Mouse (Mus musculus) myocyte (in vitro differentiated cells): ENCODE data around the gene Apoc4. TPM values are rescaled to one million over a fixed set of nuclear protein-coding genes. Genes with fewer than 3 reads are reported as not detected.

Experiments used
- H3K27me3 ChIP-seq: one replicate; pipeline ENCODE4 v1.6.1; 2011; ENCODE audit not compliant: control insufficient read depth, insufficient read depth, insufficient read length
- H3K36me3 ChIP-seq: one replicate; pipeline ENCODE4 v1.6.1; 2011; ENCODE audit not compliant: control insufficient read depth, insufficient read depth
- H3K4me2 ChIP-seq: one replicate; pipeline ENCODE4 v1.6.1; 2011; ENCODE audit warnings: low read depth, control low read depth
- H3K4me3 ChIP-seq: one replicate; pipeline ENCODE4 v1.5.1; 2011; ENCODE audit warnings: mild to moderate bottlenecking, control low read depth, moderate library complexity
- H3K79me2 ChIP-seq: one replicate; pipeline ENCODE4 v1.6.1; 2011; ENCODE audit not compliant: control insufficient read depth, insufficient read depth
- H3ac ChIP-seq: one replicate; pipeline ENCODE4 v1.6.1; 2011; ENCODE audit not compliant: control insufficient read depth, insufficient read length
- CEBPB ChIP-seq: IDR thresholded peaks from 2 replicates; pipeline ENCODE4 v1.6.1; 2011; ENCODE audit warnings: mild to moderate bottlenecking, moderate library complexity; ENCODE audit not compliant: poor library complexity, insufficient read depth, severe bottlenecking
- E2F4 ChIP-seq: IDR thresholded peaks from one replicate; pipeline ENCODE4 v1.6.1; 2011; ENCODE audit warnings: mild to moderate bottlenecking, control low read depth, moderate library complexity; ENCODE audit not compliant: insufficient read depth
- MAX ChIP-seq: IDR thresholded peaks from one replicate; pipeline ENCODE4 v1.6.1; 2011; ENCODE audit warnings: low read depth, mild to moderate bottlenecking, control low read depth
- MYOD1 ChIP-seq, 3 experiments: IDR thresholded peaks; one replicate each; pipeline ENCODE4 v1.6.1; 2011; ENCODE audit warnings: control low read depth in 2 of 3, low read depth in 2 of 3, mild to moderate bottlenecking in 2 of 3, moderate library complexity in 1 of 3; ENCODE audit not compliant: insufficient read length in 2 of 3, control insufficient read depth in 1 of 3
- MYOG ChIP-seq, 3 experiments: IDR thresholded peaks; one replicate each; pipeline ENCODE4 v1.6.1; 2011; ENCODE audit warnings: control low read depth in 2 of 3, low read depth in 2 of 3, mild to moderate bottlenecking in 2 of 3; ENCODE audit not compliant: insufficient read length in 2 of 3, control insufficient read depth in 1 of 3, insufficient read depth in 1 of 3
- POLR2A ChIP-seq: IDR thresholded peaks from one replicate; pipeline ENCODE4 v1.6.1; 2011; ENCODE audit warnings: low read depth, mild to moderate bottlenecking, control low read depth, moderate library complexity; ENCODE audit not compliant: insufficient read length
- POLR2AphosphoS2 ChIP-seq: IDR thresholded peaks from one replicate; pipeline ENCODE4 v1.6.1; 2011; ENCODE audit warnings: low read depth, control low read depth; ENCODE audit not compliant: insufficient read length
- REST ChIP-seq: IDR thresholded peaks from one replicate; pipeline ENCODE4 v1.6.1; 2011; ENCODE audit warnings: mild to moderate bottlenecking, control low read depth, moderate library complexity; ENCODE audit not compliant: insufficient read depth, insufficient read length
- SRF ChIP-seq: IDR thresholded peaks from one replicate; pipeline ENCODE4 v1.6.1; 2011; ENCODE audit warnings: low read depth; ENCODE audit not compliant: control insufficient read depth, insufficient read length
- TCF12 ChIP-seq: IDR thresholded peaks from one replicate; pipeline ENCODE4 v1.6.1; 2011; ENCODE audit warnings: mild to moderate bottlenecking, control low read depth; ENCODE audit not compliant: poor library complexity, insufficient read depth, severe bottlenecking
- TCF3 ChIP-seq: IDR thresholded peaks from one replicate; pipeline ENCODE4 v1.6.1; 2011; ENCODE audit warnings: low read depth, control low read depth; ENCODE audit not compliant: insufficient read length
- USF1 ChIP-seq: IDR thresholded peaks from one replicate; pipeline ENCODE4 v1.6.1; 2011; ENCODE audit warnings: low read depth, mild to moderate bottlenecking, control low read depth, moderate library complexity
- polyA plus RNA-seq: library from polyadenylated mRNA; unstranded; fragments of >200 nt; fragmentation: generic; extraction: Trizol; gene quantifications from one replicate; pipeline ENCODE4 v1.2.1, GENCODE M21; 2012; ENCODE audit warnings: missing spikeins

The Apoc4 gene
- polyA plus RNA-seq, 1 experiment: not detected

DNA sequence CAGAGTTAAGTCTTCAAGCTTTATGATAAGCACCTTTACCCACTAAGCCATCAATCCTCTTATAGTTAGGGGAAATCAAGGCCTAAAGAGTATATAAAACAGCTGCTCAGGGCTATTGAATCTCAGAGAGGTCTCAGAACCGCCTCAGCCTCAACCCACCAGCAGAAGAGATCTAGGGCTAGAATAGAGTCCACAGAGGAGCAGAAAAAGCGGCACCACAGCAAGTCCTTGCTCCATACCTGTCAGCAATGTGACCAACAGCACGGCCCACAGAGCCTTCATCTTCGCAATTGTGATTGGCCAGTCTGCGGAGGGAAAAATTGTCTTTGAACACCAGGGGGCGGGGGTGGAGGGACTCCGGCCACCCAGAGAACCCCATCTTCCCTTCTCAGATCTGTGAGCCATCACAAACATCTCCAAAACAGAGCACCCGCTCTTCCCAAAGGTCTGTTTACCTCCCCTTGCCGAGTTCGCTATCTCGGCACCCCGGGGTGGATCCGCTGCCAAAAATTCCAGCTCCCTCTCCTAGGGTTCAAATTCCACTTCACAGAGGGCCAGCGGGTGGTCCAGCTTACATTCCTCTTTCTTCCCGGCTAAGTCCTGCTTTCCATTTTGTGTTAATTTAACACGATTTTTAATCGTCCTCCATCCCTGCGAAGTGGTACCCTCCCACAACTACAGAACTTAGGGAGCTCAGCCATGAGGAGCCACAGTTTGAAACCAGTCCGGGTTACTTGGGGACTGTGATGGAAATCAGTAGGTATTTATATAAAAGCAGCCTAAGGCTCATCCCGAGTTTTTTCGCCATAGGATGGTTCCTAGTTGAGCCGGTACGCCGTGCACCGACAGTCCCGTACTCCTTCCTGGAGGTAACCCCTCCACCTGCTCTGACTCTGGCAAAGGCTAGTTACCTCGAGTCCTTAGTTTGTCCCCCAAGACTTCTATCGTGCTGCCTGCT, 16.9 kb upstream of the Apoc4 start:
- H3K4me2 ChIP-seq: peak overlapping the region; percentile 12
- H3K79me2 ChIP-seq: no peaks in the 10 kb centered on the region
- no peak overlapping the region for H3K4me3 ChIP-seq
- H3K27me3 ChIP-seq: no peaks in the 10 kb centered on the region
- H3ac ChIP-seq: no peak overlapping the region
- H3K36me3 ChIP-seq: no peaks in the 10 kb centered on the region
- TF ChIP-seq POLR2AphosphoS2 (peak; percentile 17), POLR2A (no peak)

DNA sequence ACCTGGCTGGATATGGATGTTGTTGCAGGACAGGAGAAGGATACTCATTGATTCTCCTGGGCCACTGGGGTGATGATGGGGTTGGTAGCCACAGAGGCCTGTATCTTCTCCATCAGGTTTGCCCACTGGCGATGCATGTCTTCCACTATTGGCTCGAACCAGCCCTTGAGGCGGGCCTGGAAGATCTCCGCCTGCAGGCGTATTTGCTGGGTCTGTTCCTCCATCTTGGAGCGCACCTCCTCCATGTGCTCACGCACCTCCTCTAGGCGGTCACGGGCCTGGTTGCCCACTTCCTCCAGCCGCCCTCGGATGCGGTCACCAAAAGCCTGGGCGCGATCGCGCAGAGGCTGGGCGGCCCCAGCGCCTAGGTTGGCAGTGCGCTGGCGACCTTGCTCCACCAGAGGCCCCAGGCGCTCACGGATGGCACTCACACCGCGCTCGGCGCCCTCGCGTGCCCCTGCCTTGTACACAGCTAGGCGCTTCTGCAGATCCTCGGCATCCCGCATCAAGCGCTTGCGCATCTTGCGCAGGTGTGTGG, 15.1 kb upstream of the Apoc4 start:
- Histone ChIP-seq H3K4me2 (no peak overlapping the region), H3K4me3 (no peak overlapping the region)

DNA sequence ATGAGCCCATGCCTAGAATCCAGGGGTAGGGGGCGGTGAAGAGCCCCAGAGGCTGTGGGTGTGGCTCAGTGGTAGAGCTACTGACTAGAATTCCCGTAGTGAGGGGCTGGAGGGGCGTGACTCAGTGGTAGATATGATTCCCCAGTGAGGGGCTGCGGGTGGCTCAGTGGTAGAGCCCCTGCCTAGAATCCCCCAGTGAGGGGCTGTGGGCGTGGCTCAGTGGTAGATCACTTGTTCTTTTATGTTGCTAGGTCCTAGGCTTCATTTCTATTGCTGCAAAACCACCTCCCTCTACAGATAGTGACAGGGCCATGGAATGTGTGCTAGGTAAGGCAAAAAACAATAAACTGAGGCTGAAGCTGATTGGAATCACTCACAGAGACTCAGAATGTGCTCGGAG, 14.6 kb upstream of the Apoc4 start:
- Histone ChIP-seq H3K4me2 (no peak overlapping the region), H3K79me2 (no peaks in the 10 kb centered on the region), H3ac (no peak overlapping the region), H3K36me3 (no peaks in the 10 kb centered on the region), H3K27me3 (no peaks in the 10 kb centered on the region), H3K4me3 (no peak overlapping the region)
- no peak for TF ChIP-seq CEBPB
- no peak for TF ChIP-seq MYOG (IDR thresholded peaks at IDR 0.05; ENCODE audit: control insufficient read depth in 1 of 3, insufficient read depth in 1 of 3, insufficient read length in 2 of 3, low read depth in 2 of 3)
- TF ChIP-seq TCF12: no peak
- TF ChIP-seq SRF: no peak
- no peak for TF ChIP-seq TCF3
- TF ChIP-seq USF1: no peak
- TF ChIP-seq MAX: no peak
- TF ChIP-seq POLR2A: no peak

More for the DNA sequence above, 15.1 kb upstream of the Apoc4 start:
- Histone ChIP-seq H3K36me3 (no peaks in the 10 kb centered on the region), H3ac (no peak overlapping the region), H3K79me2 (no peaks in the 10 kb centered on the region), H3K27me3 (no peaks in the 10 kb centered on the region)
- TF ChIP-seq MYOG (IDR thresholded peaks at IDR 0.05; ENCODE audit: control insufficient read depth in 1 of 3, insufficient read depth in 1 of 3, insufficient read length in 2 of 3, low read depth in 2 of 3) (no peak), REST (no peak), USF1 (no peak), TCF12 (no peak), POLR2AphosphoS2 (no peak), E2F4 (no peak), MAX (no peak), TCF3 (no peak), POLR2A (no peak)

DNA sequence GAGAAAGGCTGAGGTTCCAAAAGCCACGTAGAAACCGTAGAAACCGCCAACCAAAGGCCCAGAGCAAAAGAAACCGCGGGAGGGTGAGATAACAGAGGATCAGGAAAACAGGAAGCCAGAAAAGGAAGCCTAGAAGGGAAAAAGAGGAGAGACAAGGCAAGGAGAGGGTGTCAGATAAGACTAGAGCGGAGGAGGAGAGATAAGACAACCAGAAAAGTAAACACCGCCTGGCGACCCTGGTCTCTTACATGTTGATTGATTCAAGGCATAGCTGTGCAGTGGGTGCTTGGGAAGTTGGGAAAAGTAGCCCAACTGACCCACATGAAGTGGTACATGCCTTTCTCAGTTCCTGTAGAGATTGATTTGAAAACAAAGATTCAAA, 13.9 kb upstream of the Apoc4 start:
- Histone ChIP-seq H3K79me2 (no peaks in the 10 kb centered on the region), H3K4me2 (no peak overlapping the region), H3K36me3 (no peaks in the 10 kb centered on the region), H3K27me3 (no peaks in the 10 kb centered on the region), H3ac (no peak overlapping the region), H3K4me3 (no peak overlapping the region)
- no peak for TF ChIP-seq MYOD1 (IDR thresholded peaks at IDR 0.05; ENCODE audit: control insufficient read depth in 1 of 3, insufficient read length in 2 of 3, low read depth in 2 of 3)

GRCm38 (mm10) chr7:19694336-19695212, 13.3 kb upstream of the Apoc4 start:
- Histone ChIP-seq H3K79me2 (no peaks in the 10 kb centered on the region), H3K4me2 (no peak overlapping the region), H3K36me3 (no peaks in the 10 kb centered on the region), H3ac (no peak overlapping the region), H3K27me3 (no peaks in the 10 kb centered on the region), H3K4me3 (no peak overlapping the region)
- no peak for TF ChIP-seq E2F4
- no peak for TF ChIP-seq TCF12
- TF ChIP-seq POLR2AphosphoS2: no peak
- no peak for TF ChIP-seq MYOG (IDR thresholded peaks at IDR 0.05; ENCODE audit: control insufficient read depth in 1 of 3, insufficient read depth in 1 of 3, insufficient read length in 2 of 3, low read depth in 2 of 3)
- no peak for TF ChIP-seq MAX
- no peak for TF ChIP-seq CEBPB
- no peak for TF ChIP-seq SRF
- no peak for TF ChIP-seq USF1
- TF ChIP-seq POLR2A: no peak
- no peak for TF ChIP-seq TCF3
- no peak for TF ChIP-seq REST
- TF ChIP-seq MYOD1 (IDR thresholded peaks at IDR 0.05; ENCODE audit: control insufficient read depth in 1 of 3, insufficient read length in 2 of 3, low read depth in 2 of 3): no peak
